Mouse (Mus musculus) heart, postnatal 0 days (tissue): ENCODE results near the gene Cpeb3. TPM values are rescaled to one million over a fixed set of nuclear protein-coding genes. Genes with fewer than 3 reads are reported as not detected.
"Not testable (repeated sequence)": the region's sequence is repeated elsewhere in the genome, so short reads cannot be mapped to it uniquely, and the experiment has no call there.

Experiments used
- ATAC-seq: fragments of 200-750 bp; cut with Nextera tagmentation; 2 replicates; pipeline ENCODE4 v1.8.0; 2017; ENCODE audit warnings: low read depth, moderate number of reproducible peaks, moderate library complexity; ENCODE audit not compliant: insufficient read depth
- DNase-seq: peaks from one replicate; pipeline ENCODE4 v3.0.0-alpha.2; 2016; ENCODE audit warnings: low spot score
- H3K27ac ChIP-seq: fragments of 300-500 bp; sonication (generic); 2 replicates; pipeline ENCODE4 v1.5.1; 2014; ENCODE audit warnings: low read depth, mild to moderate bottlenecking
- H3K27me3 ChIP-seq: fragments of 300-500 bp; sonication (generic); 2 replicates; pipeline ENCODE4 v1.6.1; 2014; ENCODE audit warnings: low read length, mixed read lengths; ENCODE audit not compliant: control insufficient read depth, insufficient read depth
- H3K36me3 ChIP-seq: fragments of 300-500 bp; sonication (generic); replicated peaks from 2 replicates; pipeline ENCODE4 v1.6.1; 2014; ENCODE audit warnings: low read length, mixed read lengths; ENCODE audit not compliant: control insufficient read depth, insufficient read depth
- H3K4me1 ChIP-seq: fragments of 300-500 bp; sonication (generic); 2 replicates; pipeline ENCODE4 v1.6.1; 2014; ENCODE audit warnings: antibody characterized with exemption; ENCODE audit not compliant: control insufficient read depth, insufficient read depth
- H3K4me2 ChIP-seq: fragments of 300-500 bp; sonication (generic); 2 replicates; pipeline ENCODE4 v1.6.1; 2014; ENCODE audit warnings: low read depth, mild to moderate bottlenecking, low read length, moderate library complexity
- H3K4me3 ChIP-seq: fragments of 300-500 bp; sonication (generic); 2 replicates; pipeline ENCODE4 v1.5.1; 2014; ENCODE audit warnings: low read depth, low read length
- H3K9ac ChIP-seq: fragments of 300-500 bp; sonication (generic); replicated peaks from 2 replicates; pipeline ENCODE4 v1.6.1; 2014; ENCODE audit warnings: low read depth, low read length, mixed read lengths
- H3K9me3 ChIP-seq: fragments of 300-500 bp; sonication (generic); replicated peaks from 2 replicates; pipeline ENCODE4 v1.6.1; 2016; ENCODE audit warnings: low read length; ENCODE audit not compliant: control insufficient read depth
- CTCF ChIP-seq: IDR thresholded peaks from 2 replicates; pipeline ENCODE4 v1.5.1; 2016; ENCODE audit warnings: antibody characterized with exemption, control low read depth, low read depth
- EP300 ChIP-seq: IDR thresholded peaks from 2 replicates; pipeline ENCODE4 v1.6.1; 2016; ENCODE audit warnings: antibody characterized with exemption, low read depth
- WGBS: fragments of 180-500 bp; shearing (Covaris S2); extraction: QIAGEN DNeasy Blood & Tissue Kit; methylation state at CpG from one replicate; pipeline ENCODE4 v1.1.7; 2014; 5-methylcytosine and 5-hydroxymethylcytosine counted together
- polyA plus RNA-seq: library from polyadenylated mRNA; unstranded; fragments of >200 nt; fragmentation: Nextera tagmentation; extraction: Ambion mirVana; gene quantifications from 2 replicates; pipeline ENCODE4 v1.2.1, GENCODE M21; 2015
- total RNA-seq: library from RNA; depleted of rRNA; stranded (reverse); fragments of >200 nt; gene quantifications from 2 replicates; pipeline ENCODE4 v1.2.3, GENCODE M21; 2014; ENCODE audit warnings: low replicate concordance

The Cpeb3 gene
- total and polyA plus RNA-seq, 2 experiments from 2014 or later: 13.7 to 21.8 TPM

DNA sequence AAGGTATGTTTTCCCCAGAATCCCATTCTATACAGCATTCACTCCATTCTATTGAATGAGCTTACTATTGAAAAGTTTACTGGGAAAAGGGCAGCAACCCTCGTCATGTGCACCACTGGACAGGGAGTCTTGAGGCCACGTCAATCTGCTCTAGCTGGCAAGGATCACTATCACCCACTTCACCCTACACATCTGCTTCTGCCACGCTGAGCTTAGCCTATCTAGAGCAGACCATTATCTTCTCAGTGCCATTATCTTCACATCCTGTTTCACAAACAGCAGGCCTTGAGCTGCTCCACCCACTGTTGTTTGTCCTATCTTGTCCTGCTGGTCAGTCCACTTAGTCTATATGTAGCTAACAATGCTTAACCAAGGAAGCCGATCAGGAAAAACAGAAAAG is 66.8 kb downstream of the Cpeb3 start:
- no peak for DNase-seq
- Histone ChIP-seq H3K36me3 (0 out of 2 replicates have a peak, but pooled peaks cover 6% of the 10 kb centered on the region), H3K4me1 (peaks cover 24% of the 10 kb centered on the region; the same call in 1 of the 2 replicates), H3K27ac (no peak overlapping the region), H3K9me3 (no peaks in the 10 kb centered on the region), H3K27me3 (no peaks in the 10 kb centered on the region), H3K4me3 (no peak overlapping the region), H3K9ac (no peak overlapping the region), H3K4me2 (no peak overlapping the region)
- ATAC-seq: no peak
- WGBS: 23% methylated on average over 4 of the region's 4 CpGs
- no peak for TF ChIP-seq CTCF
- no peak for TF ChIP-seq EP300

DNA sequence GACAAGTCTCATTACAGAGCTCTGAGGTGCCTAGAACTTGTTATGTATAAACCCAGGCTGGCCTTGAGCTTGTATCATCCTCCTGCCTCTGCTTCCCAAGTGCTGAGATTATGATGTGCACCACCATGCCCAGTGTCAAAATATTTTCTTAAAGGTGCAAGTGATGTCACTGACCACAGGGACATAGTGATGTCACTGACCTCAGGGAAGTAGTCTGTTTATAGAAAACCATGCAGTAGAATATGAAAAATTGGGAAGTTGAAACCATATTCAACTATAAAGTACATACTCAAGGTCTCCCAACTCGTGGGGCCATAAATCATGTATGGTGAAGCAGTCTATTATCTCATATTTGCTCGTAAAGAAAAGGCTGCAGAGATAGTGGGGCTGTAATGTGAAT is 71.3 kb downstream of the Cpeb3 start:
- Histone ChIP-seq H3K36me3 (0 out of 2 replicates have a peak, but pooled peaks cover 6% of the 10 kb centered on the region), H3K4me3 (no peak overlapping the region), H3K4me2 (no peak overlapping the region), H3K9me3 (no peaks in the 10 kb centered on the region), H3K9ac (no peak overlapping the region), H3K27me3 (no peaks in the 10 kb centered on the region), H3K4me1 (peaks cover 14% of the 10 kb centered on the region), H3K27ac (no peak overlapping the region)
- TF ChIP-seq CTCF (no peak), EP300 (no peak)
- DNase-seq (no peak), ATAC-seq (no peak)
- WGBS: 18% methylated on average over 2 of the region's 2 CpGs

DNA sequence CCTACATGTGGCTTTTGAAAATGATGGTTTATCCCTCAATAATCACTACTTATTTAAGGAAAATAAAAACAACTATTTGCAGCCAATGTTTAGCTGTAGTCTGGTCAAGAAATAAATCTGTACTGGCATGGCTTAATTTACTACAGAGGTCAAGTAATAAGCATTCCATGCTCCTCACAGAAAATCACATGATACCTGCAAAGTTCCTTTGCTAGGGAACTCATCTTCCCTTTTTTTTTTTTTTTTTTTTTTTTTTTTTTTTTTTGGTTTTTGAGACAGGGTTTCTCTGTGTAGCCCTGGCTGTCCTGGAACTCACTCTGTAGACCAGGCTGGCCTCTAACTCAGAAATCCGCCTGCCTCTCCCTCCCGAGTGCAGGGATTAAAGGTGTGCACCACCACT is 72.9 kb downstream of the Cpeb3 start:
- H3K9me3 ChIP-seq, ATAC-seq, H3K36me3 ChIP-seq, H3K9ac ChIP-seq, H3K27ac ChIP-seq, H3K4me1 ChIP-seq, H3K4me3 ChIP-seq, H3K4me2 ChIP-seq, H3K27me3 ChIP-seq, DNase-seq: not testable (repeated sequence)
- 87% methylated on average over 2 of the region's 2 CpGs for WGBS

DNA sequence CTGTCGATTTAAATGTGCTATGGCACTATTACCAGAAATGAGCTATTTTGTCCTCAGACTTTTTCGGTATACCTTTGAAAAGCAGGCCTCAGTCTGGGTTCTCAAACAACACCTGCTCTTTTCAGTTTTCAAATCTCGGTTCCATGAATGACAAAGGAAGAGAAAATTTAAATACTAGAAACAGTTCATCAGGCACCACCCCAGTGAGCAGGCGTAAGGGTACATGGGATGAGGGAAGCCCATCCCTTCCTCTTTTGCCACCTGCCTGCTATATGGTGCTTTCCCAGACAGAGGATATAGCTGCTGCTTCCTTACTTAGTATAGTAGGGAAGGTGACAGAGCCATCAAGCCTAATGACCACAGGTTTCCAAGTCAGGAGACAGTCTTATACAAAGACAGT is 74.7 kb downstream of the Cpeb3 start:
- TF ChIP-seq EP300 (no peak), CTCF (no peak)
- Histone ChIP-seq H3K9me3 (no peaks in the 10 kb centered on the region), H3K4me3 (no peak overlapping the region), H3K9ac (no peak overlapping the region), H3K27me3 (no peaks in the 10 kb centered on the region), H3K27ac (no peak overlapping the region), H3K36me3 (0 out of 2 replicates have a peak, but pooled peaks cover 6% of the 10 kb centered on the region), H3K4me2 (no peak overlapping the region), H3K4me1 (peaks cover 9% of the 10 kb centered on the region; the same call in 1 of the 2 replicates)
- ATAC-seq (no peak), DNase-seq (no peak)
- WGBS: 87% methylated on average over 4 of the region's 4 CpGs

DNA sequence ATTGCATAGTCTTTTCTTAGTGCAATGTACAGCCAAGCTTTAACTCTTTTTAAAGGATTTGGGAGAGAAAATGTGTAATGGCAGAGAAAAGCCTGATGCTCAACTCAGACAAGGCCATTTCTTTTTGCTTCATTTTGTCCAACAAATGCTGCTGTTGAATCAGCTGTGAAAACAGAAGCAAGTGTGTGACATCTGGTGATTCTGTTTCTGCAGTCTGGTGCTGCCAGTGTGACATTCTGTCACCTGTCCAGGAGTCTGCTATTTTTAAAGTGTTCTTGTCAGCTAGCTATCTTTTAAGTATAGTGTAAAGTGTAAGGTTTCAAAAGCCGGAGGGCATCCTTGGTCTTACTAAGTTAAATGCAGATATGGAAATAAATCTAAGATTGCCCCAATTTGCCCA is 76.7 kb downstream of the Cpeb3 start:
- Histone ChIP-seq H3K36me3 (no peaks in the 10 kb centered on the region), H3K27me3 (no peaks in the 10 kb centered on the region), H3K4me1 (peaks cover 9% of the 10 kb centered on the region; the same call in 1 of the 2 replicates), H3K27ac (no peak overlapping the region; the same call in 1 of the 2 replicates), H3K9ac (no peak overlapping the region), H3K4me2 (no peak overlapping the region), H3K4me3 (no peak overlapping the region), H3K9me3 (no peaks in the 10 kb centered on the region)
- 29% methylated on average over 1 of the region's 1 CpGs for WGBS
- DNase-seq (peak; percentile 45), ATAC-seq (no peak)
- TF ChIP-seq EP300 (no peak), CTCF (no peak)

DNA sequence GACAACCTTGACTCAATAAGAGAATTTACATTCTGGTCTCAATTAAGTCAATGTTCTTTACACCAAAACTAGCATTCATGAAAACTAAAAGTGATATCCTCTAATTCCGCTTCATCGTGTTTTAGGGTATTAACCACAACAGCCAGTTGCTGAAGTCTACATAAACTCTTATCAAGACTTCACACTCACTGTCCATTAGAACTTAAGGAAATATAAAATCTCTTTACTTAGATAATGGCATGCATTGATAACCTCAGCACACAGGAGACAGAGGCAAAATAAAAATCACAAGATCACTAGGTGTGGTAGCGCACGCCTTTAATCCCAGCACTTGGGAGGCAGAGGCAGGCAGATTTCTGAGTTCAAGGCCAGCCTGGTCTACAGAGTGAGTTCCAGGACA is 79.9 kb downstream of the Cpeb3 start:
- Histone ChIP-seq H3K4me1 (peaks cover 9% of the 10 kb centered on the region; the same call in 1 of the 2 replicates), H3K27me3 (no peaks in the 10 kb centered on the region), H3K9ac (no peak overlapping the region), H3K36me3 (peaks cover 3% of the 10 kb centered on the region; the same call in 1 of the 2 replicates), H3K27ac (no peak overlapping the region), H3K4me2 (no peak overlapping the region), H3K4me3 (no peak overlapping the region), H3K9me3 (no peaks in the 10 kb centered on the region)
- TF ChIP-seq EP300 (no peak), CTCF (no peak)
- WGBS: 95% methylated on average over 4 of the region's 4 CpGs
- DNase-seq (no peak), ATAC-seq (no peak)
